Mouse (Mus musculus) cortical plate, adult 2 months (tissue): ENCODE measurements at regions not wholly inside any gene's neighbourhood (a gene's known extent, or its start where the extent isn't known, plus 50 kb on each side); places are given as distances from the start of the nearest gene placed in this dataset.

ENCODE experiments used
- H3K27ac ChIP-seq: fragments of 200-500 bp; 2 replicates; pipeline ENCODE4 v1.5.1; 2012; ENCODE audit warnings: low read length, control low read depth, inconsistent platforms; ENCODE audit not compliant: insufficient read depth
- H3K4me1 ChIP-seq: fragments of 200-500 bp; 2 replicates; pipeline ENCODE4 v1.6.1; 2011; ENCODE audit warnings: low read length; ENCODE audit not compliant: control insufficient read depth, insufficient read depth
- H3K4me3 ChIP-seq: fragments of 200-500 bp; 2 replicates; pipeline ENCODE4 v1.5.1; 2011; ENCODE audit warnings: mild to moderate bottlenecking, low read length, control low read depth; ENCODE audit not compliant: insufficient read depth
- CTCF ChIP-seq: fragments of 200-500 bp; IDR thresholded peaks from 2 replicates; pipeline ENCODE4 v1.5.1; 2011; ENCODE audit warnings: mild to moderate bottlenecking, control low read depth, low read length; ENCODE audit not compliant: insufficient read depth; ENCODE audit errors: extremely low read depth
- POLR2A ChIP-seq: fragments of 200-500 bp; IDR thresholded peaks from 2 replicates; pipeline ENCODE4 v1.6.1; 2011; ENCODE audit warnings: mild to moderate bottlenecking, low read length, control low read depth; ENCODE audit not compliant: insufficient read depth; ENCODE audit errors: extremely low read depth

DNA sequence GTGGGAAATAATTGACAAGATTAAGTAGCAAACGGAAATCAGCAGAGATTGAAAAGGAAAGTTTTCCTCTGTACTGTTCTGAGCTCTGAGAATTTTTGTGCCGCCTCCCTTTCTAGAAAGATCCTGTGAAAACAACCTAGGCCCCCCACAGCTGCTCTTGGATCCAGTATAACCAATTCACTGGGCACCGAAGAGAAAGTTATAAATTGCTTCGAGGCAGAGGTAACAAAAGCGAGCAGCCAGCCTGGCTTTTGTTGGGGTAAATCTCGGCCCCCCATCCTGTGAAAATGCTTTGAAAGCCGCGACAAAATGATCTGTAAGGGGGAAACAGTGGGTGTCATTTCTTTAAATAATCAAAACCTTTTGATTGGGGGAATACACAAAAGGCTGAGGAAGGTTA, 508.9 kb upstream of the Atp11b start:
- Histone ChIP-seq H3K27ac (no peak overlapping the region), H3K4me1 (no peaks in the 10 kb centered on the region), H3K4me3 (no peak overlapping the region)
- TF ChIP-seq POLR2A = no peak
- no peak for TF ChIP-seq CTCF

DNA sequence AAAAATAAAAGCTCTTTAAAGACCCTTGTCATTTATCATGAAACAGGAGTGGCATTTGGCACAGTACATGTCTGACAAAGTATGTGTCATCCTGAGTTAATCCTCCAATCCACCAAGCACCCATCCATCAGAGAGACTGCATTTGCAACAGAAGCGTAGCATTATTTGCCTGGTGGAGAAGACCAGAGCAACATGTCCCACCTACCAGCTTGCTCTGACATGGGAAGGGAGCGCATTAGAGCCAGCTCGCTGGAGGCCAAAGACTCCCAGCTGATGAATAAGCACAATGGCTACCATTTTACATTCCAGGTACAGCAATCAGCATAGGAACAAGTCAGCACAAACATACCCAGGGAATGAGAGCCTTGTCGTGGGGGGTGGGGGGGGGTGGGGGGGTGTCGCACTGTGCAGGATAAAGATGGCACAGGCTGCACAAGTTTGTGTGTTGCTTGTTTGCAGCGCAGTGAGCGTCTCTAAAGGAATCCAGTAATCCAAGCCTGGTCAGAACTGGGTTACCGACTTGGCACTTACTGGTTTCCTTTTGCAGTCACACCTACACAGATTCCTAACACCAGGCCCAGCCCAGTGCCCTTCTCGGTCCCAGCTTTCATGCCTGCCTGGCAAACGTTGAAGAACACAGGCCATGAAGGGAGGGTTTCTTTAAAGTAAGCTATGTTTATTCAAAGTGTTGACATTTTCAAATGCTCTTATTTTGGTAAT, 507.8 kb upstream of the Atp11b start:
- H3K27ac ChIP-seq = no peak overlapping the region
- TF ChIP-seq CTCF (no peak), POLR2A (no peak)
- no peak overlapping the region for H3K4me3 ChIP-seq
- H3K4me1 ChIP-seq = no peaks in the 10 kb centered on the region

DNA sequence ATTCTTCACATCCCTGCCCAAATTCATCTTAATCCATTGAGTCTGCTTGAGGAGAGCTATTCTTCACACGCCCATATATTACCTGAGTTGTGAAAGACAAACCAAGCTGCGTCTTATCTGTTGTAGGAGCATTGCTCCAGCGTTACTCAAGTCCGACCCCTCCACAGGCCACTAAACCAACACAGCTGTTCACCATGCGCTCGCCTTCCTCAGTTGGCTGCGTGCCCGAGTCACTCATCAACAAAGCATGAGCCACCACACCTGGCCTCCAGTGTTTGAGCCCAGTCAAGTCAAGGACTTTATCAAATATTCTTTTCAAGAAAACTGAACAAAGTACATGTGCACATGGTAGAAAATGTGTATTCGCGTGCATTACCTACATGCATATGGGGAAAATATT, 504.7 kb upstream of the Atp11b start:
- Histone ChIP-seq H3K4me1 (no peaks in the 10 kb centered on the region), H3K4me3 (no peak overlapping the region), H3K27ac (no peak overlapping the region)
- no peak for TF ChIP-seq POLR2A
- no peak for TF ChIP-seq CTCF

DNA sequence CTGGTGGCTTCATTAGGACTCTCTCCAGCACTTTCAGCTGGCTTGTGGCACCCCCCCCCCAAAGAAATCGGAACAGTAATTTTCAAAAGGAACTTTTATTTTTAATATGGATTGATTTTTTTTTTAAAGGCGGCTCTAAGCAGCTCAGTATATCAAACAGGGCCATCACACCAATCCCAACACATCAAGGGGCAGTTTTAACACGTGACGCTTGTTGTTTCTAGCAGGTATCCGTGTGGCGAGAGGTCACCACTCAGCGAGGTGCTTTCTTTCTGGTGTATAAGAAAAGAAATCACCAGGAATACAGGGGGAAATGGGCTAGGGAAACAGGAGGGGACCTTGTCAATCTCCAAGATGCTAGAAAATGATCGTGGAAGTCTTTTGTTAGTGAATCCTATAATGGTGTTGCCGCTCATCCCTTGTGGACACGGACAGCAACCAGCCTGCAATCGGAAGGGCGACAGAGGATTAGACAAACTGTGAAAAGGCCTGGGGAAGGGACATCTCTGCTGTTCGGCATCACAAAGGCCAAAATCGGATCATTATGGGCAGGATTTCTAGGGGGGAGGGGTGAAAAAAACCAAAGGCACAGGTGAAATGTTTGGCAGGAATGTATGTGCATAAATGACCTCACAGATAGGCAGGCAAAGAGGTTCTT, 503.7 kb upstream of the Atp11b start:
- Histone ChIP-seq H3K4me3 (no peak overlapping the region), H3K27ac (no peak overlapping the region), H3K4me1 (no peaks in the 10 kb centered on the region)
- TF ChIP-seq POLR2A = no peak
- TF ChIP-seq CTCF = no peak

DNA sequence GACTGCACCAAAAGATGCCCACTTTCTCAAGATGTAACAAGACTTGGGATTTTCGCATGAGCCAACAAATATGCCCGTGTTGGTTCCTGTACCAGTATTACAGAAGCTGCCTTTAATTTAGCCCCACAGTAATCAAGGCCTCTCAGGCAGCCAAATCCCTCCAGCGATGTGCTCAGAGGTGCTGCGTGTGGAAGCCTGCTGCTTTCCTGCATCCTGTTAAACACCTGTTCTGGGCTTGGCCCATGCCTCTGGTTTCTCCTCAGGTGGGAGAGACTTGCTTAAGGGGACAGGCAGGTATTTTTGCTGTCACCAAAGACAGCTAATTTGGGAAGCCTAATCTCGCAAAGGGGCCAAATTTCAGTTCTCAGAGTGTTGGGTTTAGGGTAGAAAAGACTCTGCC, 500.0 kb upstream of the Atp11b start:
- no peak overlapping the region for H3K4me3 ChIP-seq
- no peak for TF ChIP-seq POLR2A
- no peak for TF ChIP-seq CTCF
- no peaks in the 10 kb centered on the region for H3K4me1 ChIP-seq
- H3K27ac ChIP-seq = no peak overlapping the region

DNA sequence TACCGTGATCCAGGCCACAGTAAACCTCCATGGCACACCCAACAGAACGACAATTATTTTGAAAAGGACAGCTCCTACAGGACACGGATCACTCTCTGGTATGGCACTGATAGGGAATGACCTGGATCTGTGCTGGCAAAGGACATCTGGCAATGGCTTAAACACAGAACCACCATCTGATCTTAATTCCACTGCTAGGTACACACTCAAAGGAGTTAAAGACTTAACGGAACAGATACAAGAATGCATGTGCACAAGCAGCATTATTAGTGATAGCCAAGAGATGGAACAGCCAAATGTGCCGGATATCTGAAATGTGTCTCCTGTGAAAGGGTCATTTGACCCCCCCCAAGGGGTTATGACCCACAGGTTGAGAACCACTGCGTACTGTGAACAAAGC, 493.0 kb upstream of the Atp11b start:
- TF ChIP-seq POLR2A (no peak), CTCF (no peak)
- H3K4me1 ChIP-seq = no peaks in the 10 kb centered on the region
- H3K4me3 ChIP-seq = no peak overlapping the region
- H3K27ac ChIP-seq = no peak overlapping the region

DNA sequence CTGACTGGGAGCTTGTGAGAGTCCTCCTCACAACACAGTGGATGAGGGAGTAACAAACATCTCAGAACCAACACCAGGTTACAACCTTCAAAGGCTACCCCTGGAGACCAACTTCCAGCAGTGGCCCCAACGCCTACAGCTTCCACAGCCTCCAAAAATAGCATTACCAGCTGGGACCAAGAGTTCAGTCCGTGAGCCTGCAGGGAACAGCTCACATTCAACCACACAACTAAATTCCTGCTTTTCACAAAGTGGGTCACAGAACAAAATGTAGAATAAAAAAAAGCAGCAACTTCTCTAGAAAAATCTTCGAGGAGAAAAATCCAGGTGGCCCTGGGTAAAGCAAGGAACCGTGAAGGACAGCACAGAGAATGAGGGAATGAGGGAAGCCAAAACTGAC, 485.0 kb upstream of the Atp11b start:
- Histone ChIP-seq H3K4me3 (no peak overlapping the region), H3K4me1 (no peaks in the 10 kb centered on the region; the same call in 1 of the 2 replicates), H3K27ac (no peak overlapping the region)
- TF ChIP-seq POLR2A (no peak), CTCF (no peak)

DNA sequence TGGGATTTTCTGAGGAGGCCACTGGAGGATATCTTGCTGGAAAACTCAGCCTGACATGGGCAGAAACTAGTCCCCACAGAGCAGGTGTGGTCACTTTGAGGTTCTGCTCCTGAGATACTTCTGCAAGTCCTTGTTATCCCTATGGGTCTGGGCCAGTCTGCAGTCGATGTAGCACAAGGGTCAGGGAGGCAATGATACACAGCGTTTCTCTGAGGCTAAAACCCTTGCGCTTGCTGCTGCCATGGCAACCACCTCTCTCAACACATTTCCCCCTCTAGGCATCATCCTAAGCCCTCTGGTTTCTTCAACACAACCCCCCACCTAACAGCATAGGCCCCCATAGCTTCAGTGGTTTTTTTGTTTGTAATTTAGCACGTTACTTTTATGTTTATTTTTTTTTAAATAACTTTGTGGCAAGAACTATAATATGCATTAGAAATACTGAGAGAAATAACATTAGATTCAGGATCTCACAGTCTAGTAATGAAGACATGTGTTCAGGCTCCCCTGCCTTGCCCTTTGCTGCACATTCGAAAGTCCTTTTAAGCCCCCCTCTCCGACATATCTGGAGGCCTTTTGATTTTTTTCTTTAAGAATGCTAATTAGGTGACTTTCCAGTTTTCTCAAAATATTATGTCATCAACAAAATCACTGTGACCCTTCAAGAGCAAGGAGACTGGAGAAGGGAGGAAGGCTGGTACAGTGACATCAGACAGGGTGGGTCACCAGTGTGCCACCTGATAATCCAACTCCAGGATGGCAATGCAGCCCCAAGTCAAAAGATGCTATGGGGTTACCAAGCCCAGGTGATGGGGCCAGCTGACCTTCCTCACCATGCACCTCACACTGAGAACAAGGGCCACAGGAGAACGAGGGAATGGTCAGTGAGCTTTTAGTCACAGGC, 483.7 kb upstream of the Atp11b start:
- Histone ChIP-seq H3K4me3 (no peak overlapping the region), H3K4me1 (no peaks in the 10 kb centered on the region; the same call in 1 of the 2 replicates), H3K27ac (no peak overlapping the region)
- no peak for TF ChIP-seq CTCF
- TF ChIP-seq POLR2A = no peak

DNA sequence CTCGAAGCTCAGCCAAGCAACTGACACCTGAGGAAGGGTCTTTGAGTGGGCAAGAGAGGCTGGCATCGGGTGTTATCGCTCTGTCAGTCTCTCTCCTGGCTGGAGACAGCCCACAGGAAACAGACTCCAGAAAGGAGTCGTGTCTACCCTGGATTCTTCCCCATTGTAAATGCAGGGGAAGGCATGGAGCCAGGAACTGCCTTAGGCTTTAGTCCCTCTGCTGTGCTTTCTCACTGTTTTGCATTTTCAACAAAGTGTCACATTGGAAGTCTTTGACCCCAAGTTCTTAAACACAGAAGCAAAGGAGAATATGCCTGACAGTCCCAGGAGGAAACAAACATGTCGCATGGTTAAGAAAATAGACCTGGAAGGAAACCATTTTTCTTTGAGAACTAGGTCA, 480.4 kb upstream of the Atp11b start:
- TF ChIP-seq CTCF (no peak), POLR2A (no peak)
- Histone ChIP-seq H3K4me1 (no peaks in the 10 kb centered on the region; the same call in 1 of the 2 replicates), H3K27ac (no peak overlapping the region), H3K4me3 (no peak overlapping the region)
